Mouse (Mus musculus) heart, embryonic 13.5 days (tissue): ENCODE results near the gene Fkbp5. TPM values are rescaled to one million over a fixed set of nuclear protein-coding genes. Genes with fewer than 3 reads are reported as not detected.
"Not testable (repeated sequence)": the region's sequence is repeated elsewhere in the genome, so short reads cannot be mapped to it uniquely, and the experiment has no call there.

Experiments used
- ATAC-seq: fragments of 200-750 bp; cut with Nextera tagmentation; 2 replicates; pipeline ENCODE4 v1.8.0; 2017; ENCODE audit warnings: moderate TSS enrichment; ENCODE audit not compliant: insufficient number of reproducible peaks, low FRiP score, low TSS enrichment; ENCODE audit errors: extremely low read depth
- H3K27ac ChIP-seq: fragments of 300-500 bp; sonication (generic); replicated peaks from 2 replicates; pipeline ENCODE4 v1.5.1; 2015; ENCODE audit warnings: moderate library complexity, mild to moderate bottlenecking, inconsistent platforms
- H3K27me3 ChIP-seq: fragments of 300-500 bp; sonication (generic); replicated peaks from 2 replicates; pipeline ENCODE4 v1.6.1; 2015; ENCODE audit warnings: mild to moderate bottlenecking, inconsistent platforms
- H3K36me3 ChIP-seq: fragments of 300-500 bp; sonication (generic); 2 replicates; pipeline ENCODE4 v1.6.1; 2015; ENCODE audit warnings: mild to moderate bottlenecking, inconsistent platforms
- H3K4me1 ChIP-seq: fragments of 300-500 bp; sonication (generic); 2 replicates; pipeline ENCODE4 v1.6.1; 2015; ENCODE audit warnings: inconsistent platforms
- H3K4me2 ChIP-seq: fragments of 300-500 bp; sonication (generic); 2 replicates; pipeline ENCODE4 v1.6.1; 2015; ENCODE audit warnings: inconsistent platforms, mild to moderate bottlenecking, moderate library complexity
- H3K4me3 ChIP-seq: fragments of 300-500 bp; sonication (generic); 2 replicates; pipeline ENCODE4 v1.5.1; 2015; ENCODE audit warnings: moderate library complexity, mild to moderate bottlenecking, inconsistent platforms
- H3K9ac ChIP-seq: fragments of 300-500 bp; sonication (generic); 2 replicates; pipeline ENCODE4 v1.6.1; 2015; ENCODE audit warnings: inconsistent platforms, mild to moderate bottlenecking, moderate library complexity
- H3K9me3 ChIP-seq: fragments of 300-500 bp; sonication (generic); 2 replicates; pipeline ENCODE4 v1.6.1; 2016; ENCODE audit warnings: inconsistent platforms
- WGBS: fragments of 180-500 bp; shearing (Covaris S2); methylation state at CpG from one replicate; pipeline ENCODE4 v1.1.7; 2015; ENCODE audit warnings: mixed read lengths; 5-methylcytosine and 5-hydroxymethylcytosine counted together
- polyA plus RNA-seq: library from polyadenylated mRNA; unstranded; fragments of >200 nt; fragmentation: Nextera tagmentation; extraction: Ambion mirVana; gene quantifications from 2 replicates; pipeline ENCODE4 v1.2.1, GENCODE M21; 2015

Gene Fkbp5
- polyA plus RNA-seq, 1 experiment from 2014 or later = 11.8 TPM

DNA sequence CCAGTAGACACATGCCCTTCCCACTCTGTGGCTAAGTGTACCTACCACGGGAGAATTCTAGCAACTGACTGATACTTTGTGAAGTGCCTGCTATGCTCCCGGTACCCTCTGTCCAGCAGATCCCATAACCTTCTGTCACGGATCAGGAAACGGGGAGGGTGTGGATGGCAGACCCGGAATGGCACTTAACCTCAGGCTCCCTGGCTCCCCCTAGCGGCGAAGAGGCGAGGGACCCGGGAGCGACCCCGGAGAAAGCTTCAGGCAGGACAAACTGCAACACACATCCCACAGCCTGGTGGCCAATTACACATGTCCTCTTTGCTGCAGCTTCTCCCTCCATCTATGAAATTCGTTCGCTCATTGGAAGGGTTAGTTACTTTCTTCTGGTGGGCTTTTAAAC, 148.9 kb downstream of the Fkbp5 start:
- Histone ChIP-seq H3K36me3 (no peaks in the 10 kb centered on the region), H3K4me2 (peak overlapping the region; percentile 14; the same call in 1 of the 2 replicates), H3K9ac (no peak overlapping the region), H3K4me1 (peaks cover 16% of the 10 kb centered on the region), H3K27me3 (peaks cover 29% of the 10 kb centered on the region), H3K9me3 (no peaks in the 10 kb centered on the region), H3K27ac (no peak overlapping the region), H3K4me3 (no peak overlapping the region)
- 6% methylated on average over 13 of the region's 13 CpGs for WGBS
- ATAC-seq = no peak; the same call in 1 of the 2 replicates

DNA sequence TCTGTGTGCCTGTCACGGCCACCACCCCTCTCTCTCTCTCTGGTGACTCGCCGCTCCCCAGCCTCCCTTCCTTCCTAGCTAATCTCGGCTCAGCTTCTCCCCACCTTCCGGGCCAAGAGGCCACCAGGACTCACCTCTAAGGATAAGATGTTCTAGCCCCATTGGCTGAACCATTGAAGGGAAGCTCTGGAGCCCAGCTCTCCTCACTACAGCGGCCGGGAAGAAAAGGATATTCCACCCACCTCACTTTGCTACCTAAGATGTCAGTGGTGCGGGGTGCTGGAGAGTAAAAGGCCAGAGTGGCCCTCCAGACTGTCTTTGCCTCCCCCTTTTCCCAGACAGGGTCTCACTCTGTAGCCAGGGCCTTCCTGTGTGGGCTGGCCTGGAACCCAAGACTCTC, 152.2 kb downstream of the Fkbp5 start, which contains the start of gene Tulp1:
Gene Tulp1, minus strand, starts transcription at position 101 of the 400 bp plus-strand sequence.
- H3K27me3 ChIP-seq = peaks cover 58% of the 10 kb centered on the region
- peak within 1 kb of the TSS; percentile 75 for H3K9ac ChIP-seq
- no peak within 1 kb of the TSS for H3K27ac ChIP-seq
- H3K4me1 ChIP-seq = peaks cover 30% of the 10 kb centered on the region
- peak within 1 kb of the TSS; percentile 44 for H3K4me3 ChIP-seq
- no peaks in the 10 kb centered on the region for H3K36me3 ChIP-seq
- no peaks in the 10 kb centered on the region for H3K9me3 ChIP-seq
- WGBS = 24% methylated on average over 8 of the region's 8 CpGs
- peak within 1 kb of the TSS; percentile 73 for H3K4me2 ChIP-seq
- no peak for ATAC-seq

DNA sequence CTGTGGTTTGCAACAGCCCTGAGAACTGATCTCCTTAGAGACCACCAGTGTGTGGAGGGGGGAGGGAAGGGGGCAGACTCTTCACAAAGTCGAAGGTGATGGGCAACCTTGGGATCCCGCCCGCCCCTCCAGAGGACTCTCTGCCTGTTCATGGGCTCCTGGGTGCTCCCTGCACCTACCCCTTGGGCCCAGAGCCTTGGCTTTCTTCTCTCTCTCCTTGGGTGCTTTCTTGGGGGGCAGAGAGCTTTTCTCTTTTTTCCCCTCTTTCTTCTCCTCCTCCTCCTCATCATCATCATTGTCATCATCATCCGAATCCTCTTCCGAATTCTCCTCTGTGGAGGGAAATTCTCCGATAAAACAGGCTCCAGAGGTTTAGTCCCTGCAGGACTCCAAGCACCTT, 153.8 kb downstream of the Fkbp5 start:
- H3K36me3 ChIP-seq = no peaks in the 10 kb centered on the region
- 14% methylated on average over 6 of the region's 6 CpGs for WGBS
- H3K9ac ChIP-seq = peak overlapping the region; percentile 77
- H3K4me2 ChIP-seq = peak overlapping the region; percentile 73
- H3K4me1 ChIP-seq = peaks cover 30% of the 10 kb centered on the region
- H3K27ac ChIP-seq = no peak overlapping the region
- 0 out of 2 replicates have a peak, but pooled peaks cover 3% of the 10 kb centered on the region for H3K9me3 ChIP-seq
- H3K4me3 ChIP-seq = peak overlapping the region; percentile 48
- ATAC-seq = no peak
- peaks cover 74% of the 10 kb centered on the region for H3K27me3 ChIP-seq

DNA sequence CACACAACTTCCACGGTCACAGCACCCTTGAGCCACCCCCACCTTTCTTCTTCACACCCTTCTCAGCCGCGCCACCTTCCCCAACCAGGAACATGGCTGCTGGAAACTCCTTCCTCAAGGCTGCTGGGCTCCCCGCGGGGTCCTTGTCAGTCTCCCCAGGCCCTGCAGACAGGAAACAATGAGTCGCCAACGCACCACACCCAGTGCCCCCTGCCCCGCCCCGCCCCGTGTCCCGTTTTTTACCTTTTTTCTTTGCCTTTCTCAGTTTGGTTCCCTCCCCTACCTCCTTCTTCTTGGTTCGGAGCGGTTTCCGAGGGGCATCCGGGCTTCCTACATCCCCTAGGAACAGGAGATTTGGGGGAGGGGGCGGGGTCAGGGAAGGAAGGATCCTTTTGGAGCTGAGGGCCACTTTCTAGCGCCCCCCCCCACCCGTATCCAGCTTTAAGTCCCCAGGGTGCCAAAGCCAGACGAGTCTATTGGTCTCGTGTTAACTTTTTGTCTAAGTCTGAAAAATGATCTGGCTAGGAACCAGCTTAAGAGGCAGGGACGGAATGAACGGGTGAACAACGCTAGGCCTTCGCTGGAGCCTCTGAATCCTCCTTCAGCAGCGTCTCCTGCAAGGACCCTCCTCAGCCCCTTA, 154.6 kb downstream of the Fkbp5 start:
- peaks cover 34% of the 10 kb centered on the region for H3K4me1 ChIP-seq
- peaks cover 81% of the 10 kb centered on the region for H3K27me3 ChIP-seq
- ATAC-seq = no peak
- no peaks in the 10 kb centered on the region for H3K36me3 ChIP-seq
- H3K27ac ChIP-seq = no peak overlapping the region
- WGBS = 4% methylated on average over 25 of the region's 25 CpGs
- H3K9ac ChIP-seq = peak overlapping the region; percentile 77
- H3K4me2 ChIP-seq = peak overlapping the region; percentile 73
- H3K4me3 ChIP-seq = peak overlapping the region; percentile 48
- 0 out of 2 replicates have a peak, but pooled peaks cover 3% of the 10 kb centered on the region for H3K9me3 ChIP-seq

DNA sequence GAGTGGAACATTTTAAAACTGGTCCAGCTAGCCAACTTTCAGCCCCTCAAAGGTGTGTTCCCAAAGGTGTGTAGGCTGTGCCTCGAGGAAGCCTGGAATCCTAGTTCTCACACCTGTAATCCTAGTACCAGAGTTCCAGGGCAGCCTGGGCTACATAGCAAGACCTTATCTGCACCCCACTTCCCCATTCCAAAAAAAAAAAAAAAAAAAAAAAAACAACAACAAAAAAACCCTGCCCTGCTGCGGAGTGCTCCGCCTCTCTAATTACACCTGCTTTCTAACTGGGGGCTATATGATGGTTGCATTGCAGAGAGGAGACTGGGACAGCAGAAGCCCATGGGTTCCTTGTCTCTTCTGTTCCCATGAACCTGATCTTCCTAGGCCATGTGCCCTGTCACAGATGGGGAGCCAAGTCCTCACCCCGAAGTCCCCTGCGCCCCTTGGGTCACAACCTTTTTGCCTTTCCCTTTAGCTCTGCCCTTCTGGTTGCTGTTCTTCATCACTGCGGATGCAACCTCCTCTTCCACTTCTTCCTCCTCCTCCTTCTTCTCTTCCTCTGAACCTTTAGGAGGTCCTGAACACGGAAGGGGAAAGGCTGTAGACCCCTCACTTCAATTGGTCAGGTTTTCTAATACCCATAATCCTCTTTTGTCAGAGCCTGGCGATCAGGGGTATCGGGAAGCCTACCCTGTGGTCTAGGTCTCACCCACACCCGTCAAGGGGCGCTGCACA, 155.2 kb downstream of the Fkbp5 start:
- Histone ChIP-seq H3K4me2 (peak overlapping the region; percentile 73), H3K4me1 (peaks cover 34% of the 10 kb centered on the region), H3K36me3 (no peaks in the 10 kb centered on the region), H3K9me3 (0 out of 2 replicates have a peak, but pooled peaks cover 3% of the 10 kb centered on the region), H3K27ac (no peak overlapping the region), H3K9ac (peak overlapping the region; percentile 77), H3K4me3 (peak overlapping the region; percentile 48), H3K27me3 (peaks cover 88% of the 10 kb centered on the region)
- no peak for ATAC-seq
- WGBS = 37% methylated on average over 11 of the region's 11 CpGs

DNA sequence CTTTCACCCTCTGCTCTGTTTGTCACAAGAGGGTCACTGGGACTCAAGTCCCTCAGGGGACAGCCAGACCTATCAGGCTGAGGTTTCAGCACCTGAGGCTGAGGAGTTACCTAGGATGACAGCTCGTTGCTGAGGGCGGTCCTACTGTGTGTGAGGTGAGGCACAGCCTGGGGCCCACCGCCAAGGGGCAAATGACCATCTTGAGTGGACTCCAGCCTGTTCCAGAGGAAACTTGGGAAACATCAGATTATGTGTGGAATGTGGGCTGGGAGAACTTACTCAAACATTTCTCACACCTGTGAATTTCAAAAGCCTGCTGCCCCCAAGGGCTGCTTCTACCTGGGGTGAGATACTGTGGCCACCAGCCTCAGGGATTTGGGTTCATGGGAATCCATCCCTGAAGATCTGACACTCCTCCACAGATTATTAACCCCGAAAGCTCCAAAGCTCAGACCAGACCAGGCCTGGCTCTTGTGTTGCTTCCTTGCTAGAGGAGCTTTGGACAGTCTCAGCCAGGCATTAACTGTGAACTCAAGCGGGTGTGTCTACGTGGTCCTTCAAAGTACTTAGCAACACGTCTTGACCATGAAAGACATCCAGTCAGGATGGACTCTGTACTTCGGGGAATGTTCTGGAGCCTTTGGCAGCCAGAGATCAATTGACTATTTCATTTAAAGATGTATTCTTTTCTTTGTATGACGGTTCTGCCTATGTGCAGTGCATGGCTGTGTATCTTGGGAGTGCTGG, 156.6 kb downstream of the Fkbp5 start:
- peaks cover 91% of the 10 kb centered on the region for H3K27me3 ChIP-seq
- ATAC-seq = no peak
- 0 out of 2 replicates have a peak, but pooled peaks cover 3% of the 10 kb centered on the region for H3K9me3 ChIP-seq
- peaks cover 42% of the 10 kb centered on the region for H3K4me1 ChIP-seq
- no peak overlapping the region for H3K4me2 ChIP-seq
- no peak overlapping the region for H3K27ac ChIP-seq
- H3K9ac ChIP-seq = no peak overlapping the region
- no peaks in the 10 kb centered on the region for H3K36me3 ChIP-seq
- no peak overlapping the region for H3K4me3 ChIP-seq
- WGBS = 70% methylated on average over 9 of the region's 9 CpGs

DNA sequence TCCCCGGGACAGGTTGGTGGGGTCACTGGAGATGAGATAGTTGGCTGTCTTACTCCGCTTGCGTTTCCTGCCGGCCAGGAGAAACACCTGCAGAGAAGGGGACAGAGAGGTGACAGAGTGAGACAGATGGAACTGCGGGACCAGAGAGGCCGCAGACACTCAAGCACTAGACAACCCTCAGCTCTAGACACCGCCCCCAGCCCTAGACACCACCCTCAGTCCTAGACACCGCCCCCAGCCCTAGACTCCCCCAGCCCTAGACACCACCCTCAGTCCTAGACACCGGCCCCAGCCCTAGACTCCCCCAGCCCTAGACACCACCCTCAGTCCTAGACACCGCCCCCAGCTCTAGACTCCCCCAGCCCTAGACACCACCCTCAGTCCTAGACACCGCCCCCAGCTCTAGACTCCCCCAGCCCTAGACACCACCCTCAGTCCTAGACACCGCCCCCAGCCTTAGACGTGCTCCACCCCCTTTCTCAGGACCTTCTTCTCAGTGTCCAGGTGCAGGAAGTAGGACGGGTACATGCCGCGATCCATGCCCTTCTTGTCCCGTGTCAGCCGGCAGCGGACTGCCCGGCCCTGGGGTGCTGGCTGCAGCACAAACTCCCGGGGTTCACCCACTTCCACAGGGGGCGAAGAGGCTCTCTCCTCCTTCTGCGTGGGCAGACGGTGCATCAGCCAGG, 158.6 kb downstream of the Fkbp5 start:
- H3K9ac ChIP-seq, H3K4me3 ChIP-seq, H3K36me3 ChIP-seq, H3K27ac ChIP-seq, ATAC-seq, H3K9me3 ChIP-seq: not testable (repeated sequence)
- Histone ChIP-seq H3K4me1 (peaks cover 33% of the 10 kb centered on the region), H3K4me2 (0 out of 2 replicates have a peak overlapping the region, but pooled peaks have one; percentile 18), H3K27me3 (peaks cover 78% of the 10 kb centered on the region)
- WGBS = 16% methylated on average over 20 of the region's 24 CpGs

DNA sequence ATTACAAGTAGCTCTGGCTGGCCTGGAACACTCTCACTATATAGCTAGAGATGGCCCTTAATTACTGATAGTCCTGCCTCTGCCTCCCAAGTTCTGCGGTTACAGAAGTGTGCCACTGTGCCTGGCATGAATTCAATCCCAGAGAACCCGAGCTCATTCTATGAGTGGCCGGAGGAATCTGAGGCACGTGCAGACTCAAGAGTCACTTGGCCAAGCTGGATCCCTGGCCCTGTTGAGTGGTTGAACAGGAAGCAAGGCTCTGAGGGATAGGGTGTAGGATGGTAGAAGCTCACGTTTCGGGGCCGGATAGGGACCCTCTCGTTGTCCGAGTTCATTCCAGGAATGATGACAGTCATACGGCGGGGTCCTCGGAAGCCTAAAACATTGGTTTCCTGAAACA, 161.5 kb downstream of the Fkbp5 start:
- no peak overlapping the region for H3K4me2 ChIP-seq
- peaks cover 26% of the 10 kb centered on the region for H3K4me1 ChIP-seq
- ATAC-seq = no peak
- no peak overlapping the region for H3K9ac ChIP-seq
- no peaks in the 10 kb centered on the region for H3K36me3 ChIP-seq
- H3K27ac ChIP-seq = no peak overlapping the region
- 71% methylated on average over 12 of the region's 12 CpGs for WGBS
- H3K4me3 ChIP-seq = no peak overlapping the region
- H3K9me3 ChIP-seq = 0 out of 2 replicates have a peak, but pooled peaks cover 3% of the 10 kb centered on the region
- peaks cover 73% of the 10 kb centered on the region for H3K27me3 ChIP-seq

DNA sequence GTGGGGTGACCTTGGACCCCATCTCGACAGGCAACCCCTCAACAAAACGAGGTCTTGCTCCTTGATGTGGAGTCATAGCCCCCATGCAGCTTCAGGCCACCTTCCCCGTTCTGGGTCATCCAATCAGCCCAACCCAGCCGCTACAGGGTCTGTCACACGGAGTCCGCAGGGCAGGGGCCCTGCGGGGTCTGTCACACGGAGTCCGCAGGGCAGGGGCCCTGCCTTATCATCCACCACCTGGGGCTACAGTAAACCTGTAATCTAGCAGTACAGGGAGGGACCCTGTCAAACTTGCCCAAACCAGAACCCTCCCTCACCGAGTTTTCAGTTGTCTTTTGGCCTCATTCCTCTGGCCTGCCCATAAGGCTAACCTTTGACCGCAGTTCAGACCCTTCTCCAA, 165.3 kb downstream of the Fkbp5 start:
- Histone ChIP-seq H3K27ac (no peak overlapping the region), H3K36me3 (no peaks in the 10 kb centered on the region), H3K4me2 (peak overlapping the region; percentile 91), H3K9ac (no peak overlapping the region; the same call in 1 of the 2 replicates), H3K27me3 (peaks cover 35% of the 10 kb centered on the region), H3K4me3 (peak overlapping the region; percentile 89; the same call in 1 of the 2 replicates), H3K4me1 (peaks cover 46% of the 10 kb centered on the region), H3K9me3 (no peaks in the 10 kb centered on the region)
- WGBS = 29% methylated on average over 11 of the region's 11 CpGs
- ATAC-seq = no peak

DNA sequence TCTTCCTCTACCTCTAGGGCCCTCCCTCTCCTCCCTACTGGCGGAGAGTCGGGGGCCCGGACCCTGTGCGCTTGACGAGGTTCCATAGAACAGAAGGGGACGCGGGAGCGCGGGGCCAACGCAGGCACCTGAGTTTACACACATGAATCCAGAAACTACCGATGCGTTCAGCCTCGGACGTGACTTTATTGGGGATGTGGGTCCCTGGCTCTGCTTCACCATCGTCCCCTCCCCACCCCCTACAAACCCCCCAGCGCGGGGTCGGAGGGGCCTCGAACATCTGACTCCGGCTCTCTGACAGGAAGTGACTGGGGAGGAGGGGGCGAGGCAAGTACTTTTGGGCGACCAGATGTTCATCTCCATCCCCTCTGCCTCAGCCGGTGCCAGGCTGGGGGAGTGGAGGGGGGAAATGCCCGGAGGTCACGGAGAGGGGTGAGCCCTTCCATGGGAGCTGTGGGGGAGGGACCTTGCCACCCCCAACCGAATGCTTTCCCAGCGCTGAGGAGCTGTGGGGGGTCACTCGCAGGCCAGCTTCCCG, 165.9 kb downstream of the Fkbp5 start:
- peak overlapping the region; percentile 89 for H3K4me3 ChIP-seq
- peak overlapping the region; percentile 97 for H3K9ac ChIP-seq
- 2% methylated on average over 29 of the region's 29 CpGs for WGBS
- no peaks in the 10 kb centered on the region for H3K9me3 ChIP-seq
- peaks cover 50% of the 10 kb centered on the region for H3K4me1 ChIP-seq
- H3K36me3 ChIP-seq = no peaks in the 10 kb centered on the region
- peaks cover 33% of the 10 kb centered on the region for H3K27me3 ChIP-seq
- H3K27ac ChIP-seq = peak overlapping the region; percentile 96
- no peak for ATAC-seq
- peak overlapping the region; percentile 91 for H3K4me2 ChIP-seq
